Mouse (Mus musculus): Measurements from ENCODE around the gene Xrcc1. TPM values are rescaled to one million over a fixed set of nuclear protein-coding genes. Genes with fewer than 3 reads are reported as not detected.

Gene Xrcc1
- polyA plus RNA-seq, 1 experiment from 2014 or later, result 69.8 TPM

DNA sequence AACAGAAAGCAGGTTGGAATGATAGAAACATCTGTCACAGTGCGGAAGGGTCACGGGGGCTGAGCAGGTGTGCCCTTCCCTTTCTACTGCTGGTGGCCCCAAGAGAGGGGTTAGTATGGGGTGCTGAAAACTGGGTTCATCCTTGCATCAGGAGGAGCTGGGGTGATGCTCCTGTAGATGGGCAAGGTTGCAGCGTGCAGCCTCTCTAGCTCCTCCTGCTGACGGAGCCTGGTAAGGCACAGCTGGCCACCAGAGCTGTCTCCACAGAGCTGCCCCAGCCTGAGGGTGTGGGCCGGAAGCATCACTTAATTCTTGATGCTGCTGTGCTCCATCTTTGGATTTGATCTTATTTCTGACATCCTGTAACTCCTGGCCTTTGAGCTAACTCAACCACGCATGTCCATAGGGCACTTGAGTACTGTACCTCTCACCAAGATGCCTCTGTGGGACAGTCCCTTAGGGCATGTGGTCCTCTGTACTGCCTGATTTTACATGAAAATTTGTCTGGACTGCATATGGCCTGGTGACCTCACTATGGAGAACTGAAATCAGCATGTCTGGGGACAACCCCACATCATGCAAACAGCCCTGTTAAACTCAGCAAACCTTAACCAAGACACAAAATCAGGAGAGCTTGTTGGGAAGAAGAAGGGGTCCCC, 18.6 kb downstream of the Xrcc1 start:
- Histone ChIP-seq H3K36me3 (ENCODE audit: control insufficient read depth, insufficient read depth, low read length) (peaks cover 16% of the 10 kb centered on the region), H3K9me3 (replicated peaks; ENCODE audit: control insufficient read depth, low read length) (no peaks in the 10 kb centered on the region), H3K27me3 (ENCODE audit: control insufficient read depth, insufficient read depth, low read length) (no peaks in the 10 kb centered on the region), H3K4me2 (no peak overlapping the region), H3K4me1 (ENCODE audit: control insufficient read depth, insufficient read depth, low read length) (no peaks in the 10 kb centered on the region), H3K9ac (ENCODE audit: low read depth, low read length) (no peak overlapping the region), H3K27ac (ENCODE audit: low read depth, low read length) (no peak overlapping the region), H3K4me3 (ENCODE audit: low read depth, low read length) (no peak overlapping the region)
- no peak for ATAC-seq (replicated peaks; ENCODE audit: insufficient number of reproducible peaks, low FRiP score, low TSS enrichment)
- WGBS (ENCODE audit: insufficient replicate concordance), result 65% methylated on average over 6 of the region's 6 CpGs

DNA sequence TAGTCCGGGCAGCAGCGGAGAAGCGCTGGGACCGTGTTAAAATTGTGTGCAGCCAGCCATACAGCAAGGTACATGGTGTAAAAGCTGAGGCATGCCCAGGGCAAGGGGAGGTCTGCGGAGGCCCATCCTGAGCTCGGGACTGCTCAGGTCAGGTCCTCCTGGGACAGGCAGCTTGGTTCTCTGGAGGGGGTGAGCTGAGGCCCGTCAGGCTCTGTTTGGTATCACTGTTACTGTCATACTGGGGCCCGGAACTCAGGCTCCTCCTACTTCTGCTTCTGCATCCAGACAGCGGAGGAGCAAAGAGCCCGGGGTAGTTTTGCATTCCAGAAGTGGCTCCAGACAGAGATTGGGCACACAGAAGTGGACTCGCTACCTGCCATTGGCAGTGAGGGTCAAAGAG, 19.5 kb downstream of the Xrcc1 start:
- Histone ChIP-seq H3K9ac (ENCODE audit: low read depth, low read length) (no peak overlapping the region), H3K4me3 (ENCODE audit: low read depth, low read length) (no peak overlapping the region), H3K36me3 (ENCODE audit: control insufficient read depth, insufficient read depth, low read length) (peaks cover 18% of the 10 kb centered on the region), H3K27me3 (ENCODE audit: control insufficient read depth, insufficient read depth, low read length) (no peaks in the 10 kb centered on the region), H3K27ac (ENCODE audit: low read depth, low read length) (no peak overlapping the region), H3K9me3 (replicated peaks; ENCODE audit: control insufficient read depth, low read length) (no peaks in the 10 kb centered on the region), H3K4me2 (no peak overlapping the region), H3K4me1 (ENCODE audit: control insufficient read depth, insufficient read depth, low read length) (no peaks in the 10 kb centered on the region)
- 91% methylated on average over 11 of the region's 11 CpGs for WGBS (ENCODE audit: insufficient replicate concordance)
- no peak for ATAC-seq (replicated peaks; ENCODE audit: insufficient number of reproducible peaks, low FRiP score, low TSS enrichment)

DNA sequence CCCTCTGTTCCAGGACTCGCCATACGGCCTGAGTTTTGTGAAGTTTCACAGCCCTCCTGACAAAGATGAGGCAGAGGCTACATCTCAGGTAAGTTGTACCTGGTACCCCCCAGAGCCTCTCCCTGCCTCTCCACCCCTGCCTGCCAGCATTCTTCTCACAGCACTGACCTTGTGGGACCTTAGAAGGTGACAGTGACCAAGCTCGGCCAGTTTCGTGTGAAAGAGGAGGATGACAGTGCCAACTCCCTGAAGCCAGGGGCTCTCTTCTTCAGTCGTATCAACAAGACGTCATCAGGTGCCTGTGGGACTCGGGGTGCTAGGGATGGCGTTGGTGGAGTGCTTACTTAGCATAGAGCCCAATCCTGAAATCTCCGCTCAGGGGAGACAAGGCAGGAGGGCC, 20.1 kb downstream of the Xrcc1 start:
- Histone ChIP-seq H3K9me3 (replicated peaks; ENCODE audit: control insufficient read depth, low read length) (no peaks in the 10 kb centered on the region), H3K4me1 (ENCODE audit: control insufficient read depth, insufficient read depth, low read length) (no peaks in the 10 kb centered on the region), H3K9ac (ENCODE audit: low read depth, low read length) (no peak overlapping the region), H3K27ac (ENCODE audit: low read depth, low read length) (no peak overlapping the region), H3K4me2 (no peak overlapping the region), H3K36me3 (ENCODE audit: control insufficient read depth, insufficient read depth, low read length) (peaks cover 22% of the 10 kb centered on the region), H3K4me3 (ENCODE audit: low read depth, low read length) (no peak overlapping the region), H3K27me3 (ENCODE audit: control insufficient read depth, insufficient read depth, low read length) (no peaks in the 10 kb centered on the region)
- ATAC-seq (replicated peaks; ENCODE audit: insufficient number of reproducible peaks, low FRiP score, low TSS enrichment), result no peak
- WGBS (ENCODE audit: insufficient replicate concordance), result 87% methylated on average over 9 of the region's 9 CpGs

DNA sequence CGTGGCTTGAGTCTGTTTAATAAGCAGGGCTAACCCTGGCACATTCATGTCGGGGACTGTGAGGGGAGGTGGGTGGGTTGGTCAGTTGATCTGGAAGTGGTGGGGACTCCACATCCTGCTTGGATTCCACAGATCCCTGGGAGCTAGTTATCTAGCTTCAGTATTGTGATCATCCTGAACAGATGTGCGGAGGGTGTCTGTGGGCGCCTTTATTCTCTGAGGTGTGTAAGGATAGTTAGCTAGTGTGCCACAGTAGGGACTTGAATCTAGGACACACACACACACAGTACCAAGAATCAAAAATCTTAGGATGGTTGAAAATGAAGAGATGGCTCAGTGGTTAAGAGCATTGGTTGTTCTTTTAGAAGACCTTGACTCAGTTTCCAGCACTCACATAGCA, 22.4 kb downstream of the Xrcc1 start:
- no peak overlapping the region for H3K9ac ChIP-seq (ENCODE audit: low read depth, low read length)
- H3K9me3 ChIP-seq (replicated peaks; ENCODE audit: control insufficient read depth, low read length), result no peaks in the 10 kb centered on the region
- no peak for ATAC-seq (replicated peaks; ENCODE audit: insufficient number of reproducible peaks, low FRiP score, low TSS enrichment)
- no peak overlapping the region for H3K27ac ChIP-seq (ENCODE audit: low read depth, low read length)
- no peak overlapping the region for H3K4me2 ChIP-seq
- 82% methylated on average over 4 of the region's 4 CpGs for WGBS (ENCODE audit: insufficient replicate concordance)
- H3K4me1 ChIP-seq (ENCODE audit: control insufficient read depth, insufficient read depth, low read length), result no peaks in the 10 kb centered on the region
- H3K27me3 ChIP-seq (ENCODE audit: control insufficient read depth, insufficient read depth, low read length), result no peaks in the 10 kb centered on the region
- no peak overlapping the region for H3K4me3 ChIP-seq (ENCODE audit: low read depth, low read length)
- H3K36me3 ChIP-seq (ENCODE audit: control insufficient read depth, insufficient read depth, low read length), result peaks cover 25% of the 10 kb centered on the region

DNA sequence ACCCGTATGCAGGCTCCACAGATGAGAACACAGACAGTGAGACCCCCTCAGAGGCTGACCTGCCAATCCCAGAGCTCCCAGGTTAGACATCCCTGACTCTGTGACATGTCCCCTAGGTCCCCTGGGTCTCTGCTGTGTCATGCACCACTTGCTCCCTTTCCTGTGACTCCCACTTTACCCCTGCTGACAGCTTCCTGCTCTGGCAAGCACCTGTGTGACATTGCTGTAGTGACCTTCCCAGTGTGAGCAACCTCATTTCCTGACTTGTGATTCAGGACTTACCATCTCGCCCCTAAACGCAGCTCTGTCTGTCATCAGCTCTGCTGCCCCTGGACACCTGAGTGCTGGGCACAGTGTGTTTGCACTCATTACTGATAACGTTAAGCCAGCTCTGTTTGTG, 25.0 kb downstream of the Xrcc1 start:
- Histone ChIP-seq H3K4me1 (ENCODE audit: control insufficient read depth, insufficient read depth, low read length) (no peaks in the 10 kb centered on the region), H3K9ac (ENCODE audit: low read depth, low read length) (no peak overlapping the region), H3K27me3 (ENCODE audit: control insufficient read depth, insufficient read depth, low read length) (no peaks in the 10 kb centered on the region), H3K27ac (ENCODE audit: low read depth, low read length) (no peak overlapping the region), H3K9me3 (replicated peaks; ENCODE audit: control insufficient read depth, low read length) (no peaks in the 10 kb centered on the region), H3K36me3 (ENCODE audit: control insufficient read depth, insufficient read depth, low read length) (peaks cover 22% of the 10 kb centered on the region), H3K4me2 (no peak overlapping the region), H3K4me3 (ENCODE audit: low read depth, low read length) (no peak overlapping the region)
- 85% methylated on average over 4 of the region's 4 CpGs for WGBS (ENCODE audit: insufficient replicate concordance)
- no peak for ATAC-seq (replicated peaks; ENCODE audit: insufficient number of reproducible peaks, low FRiP score, low TSS enrichment)

DNA sequence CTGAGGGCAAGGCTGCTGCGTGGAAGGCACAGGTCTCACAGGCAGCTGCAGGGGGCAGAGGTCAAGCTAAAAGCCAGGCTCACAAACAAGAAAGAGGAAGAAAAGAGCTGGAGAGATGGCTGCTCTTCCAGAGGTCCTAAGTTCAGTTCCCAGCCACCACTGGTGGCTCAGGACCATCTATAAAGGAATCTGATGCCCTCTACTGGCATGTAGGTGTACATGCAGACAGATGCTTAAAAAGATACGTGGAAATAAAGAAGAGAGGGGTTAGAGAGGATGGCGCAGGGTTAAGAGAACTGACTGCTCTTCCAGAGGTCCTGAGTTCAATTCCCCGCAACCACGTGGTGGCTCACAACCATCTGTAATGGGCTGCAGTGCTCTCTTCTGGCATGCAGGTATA, 26.4 kb downstream of the Xrcc1 start:
- Histone ChIP-seq H3K9ac (ENCODE audit: low read depth, low read length) (no peak overlapping the region), H3K9me3 (replicated peaks; ENCODE audit: control insufficient read depth, low read length) (no peaks in the 10 kb centered on the region), H3K36me3 (ENCODE audit: control insufficient read depth, insufficient read depth, low read length) (peaks cover 22% of the 10 kb centered on the region), H3K27me3 (ENCODE audit: control insufficient read depth, insufficient read depth, low read length) (no peaks in the 10 kb centered on the region), H3K4me3 (ENCODE audit: low read depth, low read length) (no peak overlapping the region), H3K4me2 (no peak overlapping the region), H3K27ac (ENCODE audit: low read depth, low read length) (no peak overlapping the region), H3K4me1 (ENCODE audit: control insufficient read depth, insufficient read depth, low read length) (no peaks in the 10 kb centered on the region)
- WGBS (ENCODE audit: insufficient replicate concordance), result 59% methylated on average over 5 of the region's 5 CpGs
- no peak for ATAC-seq (replicated peaks; ENCODE audit: insufficient number of reproducible peaks, low FRiP score, low TSS enrichment)

DNA sequence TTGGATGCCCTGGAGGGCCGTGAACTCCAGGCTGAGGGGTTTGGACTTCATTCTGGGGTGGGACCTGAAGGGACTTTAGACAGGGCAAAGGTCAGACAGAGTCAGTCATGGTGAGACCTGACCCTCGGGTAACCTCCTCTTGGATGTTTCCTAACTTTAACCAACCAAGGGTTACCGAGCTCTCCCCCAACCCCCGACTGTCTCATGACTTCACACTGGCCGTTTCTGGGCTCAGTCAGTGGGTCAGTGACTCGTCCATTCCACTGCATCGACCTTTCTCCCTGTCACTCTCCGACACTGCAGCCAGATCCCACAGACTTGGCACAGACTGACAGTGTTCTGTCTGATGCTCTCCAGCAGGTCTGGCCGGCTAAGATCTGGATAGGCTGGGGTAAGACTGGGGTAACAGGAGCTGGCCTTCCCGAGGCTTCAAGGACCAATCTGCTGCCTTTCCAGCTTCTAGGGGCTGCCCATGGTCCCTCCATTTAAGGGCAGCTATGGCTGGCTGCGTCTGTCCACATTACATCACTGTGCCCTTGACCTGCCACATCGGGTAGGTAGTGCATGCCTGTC, 28.2 kb downstream of the Xrcc1 start:
- Histone ChIP-seq H3K27ac (ENCODE audit: low read depth, low read length) (no peak overlapping the region), H3K4me1 (ENCODE audit: control insufficient read depth, insufficient read depth, low read length) (no peaks in the 10 kb centered on the region), H3K9me3 (replicated peaks; ENCODE audit: control insufficient read depth, low read length) (no peaks in the 10 kb centered on the region), H3K4me3 (ENCODE audit: low read depth, low read length) (no peak overlapping the region), H3K9ac (ENCODE audit: low read depth, low read length) (no peak overlapping the region), H3K4me2 (no peak overlapping the region), H3K36me3 (ENCODE audit: control insufficient read depth, insufficient read depth, low read length) (peaks cover 16% of the 10 kb centered on the region; the same call in 1 of the 2 replicates), H3K27me3 (ENCODE audit: control insufficient read depth, insufficient read depth, low read length) (no peaks in the 10 kb centered on the region)
- WGBS (ENCODE audit: insufficient replicate concordance), result 61% methylated on average over 12 of the region's 12 CpGs
- ATAC-seq (replicated peaks; ENCODE audit: insufficient number of reproducible peaks, low FRiP score, low TSS enrichment), result no peak

DNA sequence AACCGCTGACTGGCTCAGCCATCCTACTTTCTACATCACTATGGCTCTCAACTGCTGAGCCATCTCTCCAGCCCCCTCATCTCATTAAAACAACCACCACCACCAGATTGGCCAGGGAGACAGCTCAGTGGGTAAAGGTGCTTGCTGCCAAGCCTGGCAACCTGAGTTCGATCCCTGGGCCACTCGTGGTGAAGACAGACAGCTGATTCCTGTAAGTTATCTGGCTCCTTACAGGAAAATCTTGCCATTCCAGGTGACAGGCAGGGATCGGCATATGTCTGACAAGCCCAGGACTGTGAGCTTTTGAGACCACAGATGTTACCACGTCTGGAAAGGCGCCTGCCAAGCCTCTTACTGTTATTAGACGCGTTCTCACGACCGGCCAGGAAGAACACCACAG, 31.7 kb downstream of the Xrcc1 start:
- H3K4me2 ChIP-seq, result no peak overlapping the region
- no peak for ATAC-seq (replicated peaks; ENCODE audit: insufficient number of reproducible peaks, low FRiP score, low TSS enrichment)
- H3K9me3 ChIP-seq (replicated peaks; ENCODE audit: control insufficient read depth, low read length), result no peaks in the 10 kb centered on the region
- H3K27me3 ChIP-seq (ENCODE audit: control insufficient read depth, insufficient read depth, low read length), result no peaks in the 10 kb centered on the region
- no peak overlapping the region for H3K9ac ChIP-seq (ENCODE audit: low read depth, low read length)
- 88% methylated on average over 10 of the region's 10 CpGs for WGBS (ENCODE audit: insufficient replicate concordance)
- H3K4me1 ChIP-seq (ENCODE audit: control insufficient read depth, insufficient read depth, low read length), result no peaks in the 10 kb centered on the region
- H3K4me3 ChIP-seq (ENCODE audit: low read depth, low read length), result no peak overlapping the region
- H3K36me3 ChIP-seq (ENCODE audit: control insufficient read depth, insufficient read depth, low read length), result peaks cover under 1% of the 10 kb centered on the region; the same call in 1 of the 2 replicates
- H3K27ac ChIP-seq (ENCODE audit: low read depth, low read length), result no peak overlapping the region

DNA sequence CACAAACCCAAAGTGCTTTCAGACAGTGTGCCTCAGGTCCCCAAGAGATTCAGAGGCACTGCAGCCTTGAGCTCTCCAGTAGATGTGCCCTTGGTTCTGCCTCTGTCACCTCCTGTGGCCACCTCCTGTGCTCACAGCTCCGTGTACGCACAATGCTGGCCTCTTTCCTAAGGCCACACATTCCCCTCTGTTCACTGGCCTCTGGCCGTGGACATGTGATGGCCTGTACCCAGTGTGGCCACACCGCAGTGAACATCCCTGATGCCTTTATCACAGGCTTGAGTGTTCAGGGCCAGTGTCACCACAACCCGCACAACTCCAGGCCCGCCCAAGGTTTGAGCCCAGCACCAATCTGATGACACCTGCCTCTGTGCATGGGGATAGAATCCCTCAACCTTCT, 38.8 kb downstream of the Xrcc1 start:
- H3K27ac ChIP-seq (ENCODE audit: low read depth, low read length), result no peak overlapping the region
- no peaks in the 10 kb centered on the region for H3K36me3 ChIP-seq (ENCODE audit: control insufficient read depth, insufficient read depth, low read length)
- 78% methylated on average over 6 of the region's 6 CpGs for WGBS (ENCODE audit: insufficient replicate concordance)
- no peak overlapping the region for H3K4me2 ChIP-seq
- no peak for ATAC-seq (replicated peaks; ENCODE audit: insufficient number of reproducible peaks, low FRiP score, low TSS enrichment)
- H3K4me1 ChIP-seq (ENCODE audit: control insufficient read depth, insufficient read depth, low read length), result 0 out of 2 replicates have a peak, but pooled peaks cover 4% of the 10 kb centered on the region
- no peak overlapping the region for H3K9ac ChIP-seq (ENCODE audit: low read depth, low read length)
- no peaks in the 10 kb centered on the region for H3K9me3 ChIP-seq (replicated peaks; ENCODE audit: control insufficient read depth, low read length)
- H3K27me3 ChIP-seq (ENCODE audit: control insufficient read depth, insufficient read depth, low read length), result peaks cover 39% of the 10 kb centered on the region
- no peak overlapping the region for H3K4me3 ChIP-seq (ENCODE audit: low read depth, low read length)
